Mouse (Mus musculus): ENCODE results near the gene B3gat2. TPM values are rescaled to one million over a fixed set of nuclear protein-coding genes. Genes with fewer than 3 reads are reported as not detected.

The B3gat2 gene
- polyA plus RNA-seq, 1 experiment: not detected

GRCm38 (mm10) chr1:23798306-23798705 is 36.8 kb downstream of the B3gat2 start:
- TF ChIP-seq POLR2A (IDR thresholded peaks at IDR 0.05; ENCODE audit: borderline replicate concordance, control insufficient read depth, low read depth, low read length) (no peak), CTCF (IDR thresholded peaks at IDR 0.05; ENCODE audit: control insufficient read depth, insufficient read depth, low read length) (no peak)
- WGBS: 85% methylated on average over 9 of the region's 9 CpGs
- no peaks in the 10 kb centered on the region for H3K4me1 ChIP-seq (ENCODE audit: control insufficient read depth, insufficient read depth, low read length)
- H3K4me3 ChIP-seq (replicated peaks; ENCODE audit: control insufficient read depth, low read depth, low read length): no peak overlapping the region
- H3K27ac ChIP-seq (ENCODE audit: control insufficient read depth, insufficient read depth, low read depth, low read length, poor library complexity): no peak overlapping the region

GRCm38 (mm10) chr1:23821615-23822014 is 60.1 kb downstream of the B3gat2 start:
- no peak for TF ChIP-seq POLR2A (IDR thresholded peaks at IDR 0.05; ENCODE audit: borderline replicate concordance, control insufficient read depth, low read depth, low read length)
- no peak for TF ChIP-seq CTCF (IDR thresholded peaks at IDR 0.05; ENCODE audit: control insufficient read depth, insufficient read depth, low read length)
- no peak overlapping the region for H3K4me3 ChIP-seq (replicated peaks; ENCODE audit: control insufficient read depth, low read depth, low read length)
- no peak overlapping the region for H3K27ac ChIP-seq (ENCODE audit: control insufficient read depth, insufficient read depth, low read depth, low read length, poor library complexity)
- WGBS: 77% methylated on average over 5 of the region's 5 CpGs
- H3K4me1 ChIP-seq (ENCODE audit: control insufficient read depth, insufficient read depth, low read length): no peaks in the 10 kb centered on the region

GRCm38 (mm10) chr1:23826887-23827758 is 65.6 kb downstream of the B3gat2 start:
- TF ChIP-seq CTCF (IDR thresholded peaks at IDR 0.05; ENCODE audit: control insufficient read depth, insufficient read depth, low read length) (peak; percentile 61), POLR2A (IDR thresholded peaks at IDR 0.05; ENCODE audit: borderline replicate concordance, control insufficient read depth, low read depth, low read length) (no peak)
- no peak overlapping the region for H3K4me3 ChIP-seq (replicated peaks; ENCODE audit: control insufficient read depth, low read depth, low read length)
- no peaks in the 10 kb centered on the region for H3K4me1 ChIP-seq (ENCODE audit: control insufficient read depth, insufficient read depth, low read length)
- H3K27ac ChIP-seq (ENCODE audit: control insufficient read depth, insufficient read depth, low read depth, low read length, poor library complexity): no peak overlapping the region
- 37% methylated on average over 13 of the region's 13 CpGs for WGBS

- TF ChIP-seq POLR2A (IDR thresholded peaks at IDR 0.05; ENCODE audit: borderline replicate concordance, control insufficient read depth, low read depth, low read length) (no peak), CTCF (IDR thresholded peaks at IDR 0.05; ENCODE audit: control insufficient read depth, insufficient read depth, low read length) (no peak)
- WGBS: 71% methylated on average over 7 of the region's 7 CpGs
- Histone ChIP-seq H3K4me1 (ENCODE audit: control insufficient read depth, insufficient read depth, low read length) (no peaks in the 10 kb centered on the region), H3K27ac (ENCODE audit: control insufficient read depth, insufficient read depth, low read depth, low read length, poor library complexity) (no peak overlapping the region), H3K4me3 (replicated peaks; ENCODE audit: control insufficient read depth, low read depth, low read length) (no peak overlapping the region)
These were observed 72.7 kb downstream of the B3gat2 start for GRCm38 (mm10) chr1:23834246-23834645.

GRCm38 (mm10) chr1:23834819-23835218 is 73.3 kb downstream of the B3gat2 start:
- TF ChIP-seq CTCF (IDR thresholded peaks at IDR 0.05; ENCODE audit: control insufficient read depth, insufficient read depth, low read length) (no peak), POLR2A (IDR thresholded peaks at IDR 0.05; ENCODE audit: borderline replicate concordance, control insufficient read depth, low read depth, low read length) (no peak)
- 76% methylated on average over 9 of the region's 9 CpGs for WGBS
- no peak overlapping the region for H3K27ac ChIP-seq (ENCODE audit: control insufficient read depth, insufficient read depth, low read depth, low read length, poor library complexity)
- no peaks in the 10 kb centered on the region for H3K4me1 ChIP-seq (ENCODE audit: control insufficient read depth, insufficient read depth, low read length)
- H3K4me3 ChIP-seq (replicated peaks; ENCODE audit: control insufficient read depth, low read depth, low read length): no peak overlapping the region

GRCm38 (mm10) chr1:23836630-23837029 is 75.1 kb downstream of the B3gat2 start:
- Histone ChIP-seq H3K27ac (ENCODE audit: control insufficient read depth, insufficient read depth, low read depth, low read length, poor library complexity) (no peak overlapping the region), H3K4me3 (replicated peaks; ENCODE audit: control insufficient read depth, low read depth, low read length) (no peak overlapping the region), H3K4me1 (ENCODE audit: control insufficient read depth, insufficient read depth, low read length) (no peaks in the 10 kb centered on the region)
- 36% methylated on average over 4 of the region's 4 CpGs for WGBS
- TF ChIP-seq POLR2A (IDR thresholded peaks at IDR 0.05; ENCODE audit: borderline replicate concordance, control insufficient read depth, low read depth, low read length): no peak
- TF ChIP-seq CTCF (IDR thresholded peaks at IDR 0.05; ENCODE audit: control insufficient read depth, insufficient read depth, low read length): no peak

GRCm38 (mm10) chr1:23840924-23841323 is 79.4 kb downstream of the B3gat2 start:
- Histone ChIP-seq H3K4me1 (ENCODE audit: control insufficient read depth, insufficient read depth, low read length) (no peaks in the 10 kb centered on the region), H3K4me3 (replicated peaks; ENCODE audit: control insufficient read depth, low read depth, low read length) (no peak overlapping the region), H3K27ac (ENCODE audit: control insufficient read depth, insufficient read depth, low read depth, low read length, poor library complexity) (no peak overlapping the region)
- TF ChIP-seq CTCF (IDR thresholded peaks at IDR 0.05; ENCODE audit: control insufficient read depth, insufficient read depth, low read length) (no peak), POLR2A (IDR thresholded peaks at IDR 0.05; ENCODE audit: borderline replicate concordance, control insufficient read depth, low read depth, low read length) (no peak)

GRCm38 (mm10) chr1:23842629-23843028 is 81.1 kb downstream of the B3gat2 start:
- H3K4me3 ChIP-seq (replicated peaks; ENCODE audit: control insufficient read depth, low read depth, low read length): no peak overlapping the region
- TF ChIP-seq POLR2A (IDR thresholded peaks at IDR 0.05; ENCODE audit: borderline replicate concordance, control insufficient read depth, low read depth, low read length) (no peak), CTCF (IDR thresholded peaks at IDR 0.05; ENCODE audit: control insufficient read depth, insufficient read depth, low read length) (no peak)
- WGBS: 83% methylated on average over 3 of the region's 3 CpGs
- H3K4me1 ChIP-seq (ENCODE audit: control insufficient read depth, insufficient read depth, low read length): no peaks in the 10 kb centered on the region; the same call in 1 of the 2 replicates
- no peak overlapping the region for H3K27ac ChIP-seq (ENCODE audit: control insufficient read depth, insufficient read depth, low read depth, low read length, poor library complexity)

All from bone marrow, adult 2 months (tissue).